Mouse (Mus musculus): ENCODE measurements around the gene Gcgr.

Gcgr gene

GRCm38 (mm10) chr11:120560952-120561728, 30.6 kb downstream of the Gcgr start:
- no peak for ATAC-seq (ENCODE audit: insufficient number of reproducible peaks, low FRiP score, low TSS enrichment)

- ATAC-seq (ENCODE audit: insufficient number of reproducible peaks, low FRiP score, low TSS enrichment) = no peak
These were observed 32.5 kb downstream of the Gcgr start for GRCm38 (mm10) chr11:120562949-120563348.

- ATAC-seq (ENCODE audit: insufficient number of reproducible peaks, low FRiP score, low TSS enrichment) = no peak
These were observed 34.6 kb downstream of the Gcgr start for GRCm38 (mm10) chr11:120565114-120565513.

GRCm38 (mm10) chr11:120568324-120568723, 37.8 kb downstream of the Gcgr start:
- no peak for ATAC-seq (ENCODE audit: insufficient number of reproducible peaks, low FRiP score, low TSS enrichment)

- ATAC-seq (ENCODE audit: insufficient number of reproducible peaks, low FRiP score, low TSS enrichment) = no peak
These were observed 40.6 kb downstream of the Gcgr start for GRCm38 (mm10) chr11:120571122-120571521.

- no peak for ATAC-seq (ENCODE audit: insufficient number of reproducible peaks, low FRiP score, low TSS enrichment)
These were observed 41.4 kb downstream of the Gcgr start for GRCm38 (mm10) chr11:120571754-120572416.

GRCm38 (mm10) chr11:120572417-120572751, 41.9 kb downstream of the Gcgr start:
- ATAC-seq (ENCODE audit: insufficient number of reproducible peaks, low FRiP score, low TSS enrichment) = no peak; the same call in 1 of the 2 replicates

GRCm38 (mm10) chr11:120572752-120573584, 42.5 kb downstream of the Gcgr start, which contains the start of gene P4hb:
TSS of gene P4hb (minus strand) at chr11:120573253.
- ATAC-seq (ENCODE audit: insufficient number of reproducible peaks, low FRiP score, low TSS enrichment) = peak; percentile 98

- ATAC-seq (ENCODE audit: insufficient number of reproducible peaks, low FRiP score, low TSS enrichment) = no peak
These were observed 43.2 kb downstream of the Gcgr start for GRCm38 (mm10) chr11:120573585-120574277.

- ATAC-seq (ENCODE audit: insufficient number of reproducible peaks, low FRiP score, low TSS enrichment) = no peak
These were observed 43.7 kb downstream of the Gcgr start for GRCm38 (mm10) chr11:120574278-120574600.

GRCm38 (mm10) chr11:120575046-120575445, 44.5 kb downstream of the Gcgr start:
- ATAC-seq (ENCODE audit: insufficient number of reproducible peaks, low FRiP score, low TSS enrichment) = no peak

GRCm38 (mm10) chr11:120575940-120576339, 45.4 kb downstream of the Gcgr start:
- ATAC-seq (ENCODE audit: insufficient number of reproducible peaks, low FRiP score, low TSS enrichment) = no peak

GRCm38 (mm10) chr11:120576365-120576981, 46.0 kb downstream of the Gcgr start:
- ATAC-seq (ENCODE audit: insufficient number of reproducible peaks, low FRiP score, low TSS enrichment) = no peak

GRCm38 (mm10) chr11:120577211-120578023, 46.9 kb downstream of the Gcgr start:
- no peak for ATAC-seq (ENCODE audit: insufficient number of reproducible peaks, low FRiP score, low TSS enrichment)

GRCm38 (mm10) chr11:120578024-120578693, 47.7 kb downstream of the Gcgr start:
- ATAC-seq (ENCODE audit: insufficient number of reproducible peaks, low FRiP score, low TSS enrichment) = no peak

- ATAC-seq (ENCODE audit: insufficient number of reproducible peaks, low FRiP score, low TSS enrichment) = no peak
These were observed 48.3 kb downstream of the Gcgr start for GRCm38 (mm10) chr11:120578694-120579243.

- ATAC-seq (ENCODE audit: insufficient number of reproducible peaks, low FRiP score, low TSS enrichment) = no peak
These were observed 49.0 kb downstream of the Gcgr start for GRCm38 (mm10) chr11:120579316-120580107.

- no peak for ATAC-seq (ENCODE audit: insufficient number of reproducible peaks, low FRiP score, low TSS enrichment)
These were observed 49.7 kb downstream of the Gcgr start for GRCm38 (mm10) chr11:120580190-120580589.

Data from cerebellum, adult (tissue).